Mouse (Mus musculus) embryonic facial prominence, embryonic 11.5 days (tissue): ENCODE measurements at regions not wholly inside any gene's neighbourhood (a gene's known extent, or its start where the extent isn't known, plus 50 kb on each side); places are given as distances from the start of the nearest gene placed in this dataset.

ENCODE experiments used
- ATAC-seq: fragments of 200-750 bp; cut with Nextera tagmentation; replicated peaks from 2 replicates; pipeline ENCODE4 v1.8.0; 2017; ENCODE audit warnings: low read depth; ENCODE audit not compliant: insufficient number of reproducible peaks, low FRiP score, low TSS enrichment
- DNase-seq: peaks from one replicate; pipeline ENCODE4 v3.0.0-alpha.2; 2015; ENCODE audit warnings: low spot score
- H3K27ac ChIP-seq: fragments of 300-500 bp; sonication (generic); replicated peaks from 2 replicates; pipeline ENCODE4 v1.5.1; 2014; ENCODE audit warnings: mild to moderate bottlenecking, low read depth, low read length, control low read depth
- H3K27me3 ChIP-seq: fragments of 300-500 bp; sonication (generic); 2 replicates; pipeline ENCODE4 v1.6.1; 2014; ENCODE audit warnings: mild to moderate bottlenecking, low read length, moderate library complexity, mixed read lengths; ENCODE audit not compliant: control insufficient read depth, insufficient read depth
- H3K36me3 ChIP-seq: fragments of 300-500 bp; sonication (generic); replicated peaks from 2 replicates; pipeline ENCODE4 v1.6.1; 2014; ENCODE audit warnings: low read depth, mild to moderate bottlenecking, low read length, moderate library complexity, mixed read lengths; ENCODE audit not compliant: control insufficient read depth, insufficient read depth
- H3K4me1 ChIP-seq: fragments of 300-500 bp; sonication (generic); 2 replicates; pipeline ENCODE4 v1.6.1; 2014; ENCODE audit warnings: low read length, mixed read lengths; ENCODE audit not compliant: control insufficient read depth, insufficient read depth
- H3K4me2 ChIP-seq: fragments of 300-500 bp; sonication (generic); 2 replicates; pipeline ENCODE4 v1.6.1; 2014; ENCODE audit warnings: low read depth, mild to moderate bottlenecking, control low read depth, low read length, moderate library complexity
- H3K4me3 ChIP-seq: fragments of 300-500 bp; sonication (generic); 2 replicates; pipeline ENCODE4 v1.5.1; 2014; ENCODE audit warnings: low read depth, low read length, control low read depth
- H3K9ac ChIP-seq: fragments of 300-500 bp; sonication (generic); replicated peaks from 2 replicates; pipeline ENCODE4 v1.6.1; 2014; ENCODE audit warnings: mild to moderate bottlenecking, control low read depth, low read length
- H3K9me3 ChIP-seq: fragments of 300-500 bp; sonication (generic); replicated peaks from 2 replicates; pipeline ENCODE4 v1.6.1; 2016; ENCODE audit warnings: mild to moderate bottlenecking, low read length, inconsistent platforms, mixed read lengths; ENCODE audit not compliant: control insufficient read depth
- WGBS: fragments of 180-500 bp; shearing (Covaris S2); extraction: QIAGEN DNeasy Blood & Tissue Kit; methylation state at CpG from one replicate; pipeline ENCODE4 v1.1.7; 2014; 5-methylcytosine and 5-hydroxymethylcytosine counted together

- no peak overlapping the region for H3K4me3 ChIP-seq
- H3K9me3 ChIP-seq = no peaks in the 10 kb centered on the region
- no peak for ATAC-seq
- WGBS = 23% methylated on average over 11 of the region's 11 CpGs
- H3K9ac ChIP-seq = no peak overlapping the region
- no peak overlapping the region for H3K27ac ChIP-seq
- no peaks in the 10 kb centered on the region for H3K4me1 ChIP-seq
- no peak overlapping the region for H3K4me2 ChIP-seq
- H3K36me3 ChIP-seq = no peaks in the 10 kb centered on the region
- H3K27me3 ChIP-seq = no peaks in the 10 kb centered on the region
- peak; percentile 76 for DNase-seq
These were observed 846.3 kb upstream of the Adgrl2 start for GRCm38 (mm10) chr3:149836467-149837233.

GRCm38 (mm10) chr3:149827181-149827580, 836.8 kb upstream of the Adgrl2 start:
- Histone ChIP-seq H3K9ac (no peak overlapping the region), H3K36me3 (no peaks in the 10 kb centered on the region), H3K27ac (no peak overlapping the region), H3K4me1 (no peaks in the 10 kb centered on the region), H3K4me3 (no peak overlapping the region), H3K4me2 (no peak overlapping the region), H3K9me3 (no peaks in the 10 kb centered on the region), H3K27me3 (no peaks in the 10 kb centered on the region)
- 22% methylated on average over 2 of the region's 2 CpGs for WGBS
- no peak for ATAC-seq
- DNase-seq = peak; percentile 57

GRCm38 (mm10) chr3:149826757-149827156, 836.4 kb upstream of the Adgrl2 start:
- no peak overlapping the region for H3K27ac ChIP-seq
- no peak overlapping the region for H3K9ac ChIP-seq
- no peak overlapping the region for H3K4me3 ChIP-seq
- DNase-seq = no peak
- no peaks in the 10 kb centered on the region for H3K4me1 ChIP-seq
- no peaks in the 10 kb centered on the region for H3K9me3 ChIP-seq
- no peak overlapping the region for H3K4me2 ChIP-seq
- H3K36me3 ChIP-seq = no peaks in the 10 kb centered on the region
- no peak for ATAC-seq
- no peaks in the 10 kb centered on the region for H3K27me3 ChIP-seq
- 33% methylated on average over 9 of the region's 9 CpGs for WGBS

- 24% methylated on average over 3 of the region's 3 CpGs for WGBS
- no peak overlapping the region for H3K4me2 ChIP-seq
- H3K9me3 ChIP-seq = no peaks in the 10 kb centered on the region
- no peak overlapping the region for H3K4me3 ChIP-seq
- H3K4me1 ChIP-seq = no peaks in the 10 kb centered on the region
- H3K36me3 ChIP-seq = no peaks in the 10 kb centered on the region
- DNase-seq (peak; percentile 72), ATAC-seq (no peak)
- no peaks in the 10 kb centered on the region for H3K27me3 ChIP-seq
- H3K9ac ChIP-seq = no peak overlapping the region
- no peak overlapping the region for H3K27ac ChIP-seq
These were observed 830.3 kb upstream of the Adgrl2 start for GRCm38 (mm10) chr3:149820670-149821069.

GRCm38 (mm10) chr3:149819863-149820262, 829.5 kb upstream of the Adgrl2 start:
- Histone ChIP-seq H3K27me3 (no peaks in the 10 kb centered on the region), H3K4me2 (no peak overlapping the region), H3K36me3 (no peaks in the 10 kb centered on the region), H3K4me1 (no peaks in the 10 kb centered on the region), H3K9me3 (no peaks in the 10 kb centered on the region), H3K9ac (no peak overlapping the region), H3K27ac (no peak overlapping the region), H3K4me3 (no peak overlapping the region)
- no peak for ATAC-seq
- DNase-seq = no peak
- WGBS = 55% methylated on average over 4 of the region's 4 CpGs

- no peaks in the 10 kb centered on the region for H3K4me1 ChIP-seq
- no peak overlapping the region for H3K27ac ChIP-seq
- H3K9me3 ChIP-seq = no peaks in the 10 kb centered on the region
- DNase-seq (no peak), ATAC-seq (no peak)
- no peak overlapping the region for H3K4me3 ChIP-seq
- no peaks in the 10 kb centered on the region for H3K27me3 ChIP-seq
- H3K9ac ChIP-seq = no peak overlapping the region
- WGBS = 56% methylated on average over 2 of the region's 2 CpGs
- H3K4me2 ChIP-seq = no peak overlapping the region
- no peaks in the 10 kb centered on the region for H3K36me3 ChIP-seq
These were observed 828.7 kb upstream of the Adgrl2 start for GRCm38 (mm10) chr3:149819081-149819480.

GRCm38 (mm10) chr3:149811036-149811435, 820.7 kb upstream of the Adgrl2 start:
- 68% methylated on average over 2 of the region's 2 CpGs for WGBS
- Histone ChIP-seq H3K9me3 (no peaks in the 10 kb centered on the region), H3K4me2 (no peak overlapping the region), H3K9ac (no peak overlapping the region), H3K27ac (no peak overlapping the region), H3K27me3 (no peaks in the 10 kb centered on the region), H3K36me3 (no peaks in the 10 kb centered on the region), H3K4me3 (no peak overlapping the region), H3K4me1 (no peaks in the 10 kb centered on the region)
- DNase-seq (no peak), ATAC-seq (no peak)

- no peak overlapping the region for H3K9ac ChIP-seq
- no peak overlapping the region for H3K4me2 ChIP-seq
- WGBS = 65% methylated on average over 6 of the region's 6 CpGs
- H3K36me3 ChIP-seq = no peaks in the 10 kb centered on the region
- H3K4me3 ChIP-seq = no peak overlapping the region
- no peak overlapping the region for H3K27ac ChIP-seq
- H3K4me1 ChIP-seq = no peaks in the 10 kb centered on the region
- no peak for DNase-seq
- H3K9me3 ChIP-seq = no peaks in the 10 kb centered on the region
- H3K27me3 ChIP-seq = no peaks in the 10 kb centered on the region
- no peak for ATAC-seq
These were observed 815.0 kb upstream of the Adgrl2 start for GRCm38 (mm10) chr3:149805345-149805744.
